Mouse (Mus musculus) urinary bladder, adult 2 months (tissue): Measurements from ENCODE around the gene Sh2d7. TPM values are rescaled to one million over a fixed set of nuclear protein-coding genes. Genes with fewer than 3 reads are reported as not detected.

Experiments used
- polyA plus RNA-seq: library from polyadenylated mRNA; depleted of rRNA; stranded (reverse); fragments of >200 nt; gene quantifications from 2 replicates; pipeline ENCODE4 v1.2.3, GENCODE M21; 2012; rRNA removed

Gene Sh2d7
- polyA plus RNA-seq, 1 experiment: not detected

Other genes starting within 250 kb of the Sh2d7 start
- 6.5 and 8.1 TPM in 2 replicates for gene Dmxl2, start 37.4 kb upstream of the Sh2d7 start, polyA plus RNA-seq
- 8.1 and 9.5 TPM in 2 replicates for gene Cib2, start 21.2 kb downstream of the Sh2d7 start, polyA plus RNA-seq
- gene Idh3a, start 47.4 kb downstream of the Sh2d7 start, polyA plus RNA-seq: 61.3 and 66.5 TPM in 2 replicates
- 10.7 and 13.7 TPM in 2 replicates for gene Acsbg1, start 122.9 kb downstream of the Sh2d7 start, polyA plus RNA-seq
- gene Dnaja4, start 159.9 kb downstream of the Sh2d7 start, polyA plus RNA-seq: 18.5 and 19.1 TPM in 2 replicates
- 98.1 and 141 TPM in 2 replicates for gene Wdr61, start 195.5 kb downstream of the Sh2d7 start, polyA plus RNA-seq
- 0.08 and 0.15 TPM in 2 replicates for gene Crabp1, start 225.8 kb downstream of the Sh2d7 start, polyA plus RNA-seq